Mouse (Mus musculus) limb, embryonic 14.5 days (tissue): Measurements from ENCODE around the gene Nus1. TPM values are rescaled to one million over a fixed set of nuclear protein-coding genes. Genes with fewer than 3 reads are reported as not detected.

Source experiments
- ATAC-seq: fragments of 200-750 bp; cut with Nextera tagmentation; 2 replicates; pipeline ENCODE4 v1.8.0; 2017; ENCODE audit warnings: low read depth, moderate number of reproducible peaks, moderate TSS enrichment; ENCODE audit not compliant: low FRiP score
- DNase-seq: peaks from one replicate; pipeline ENCODE4 v3.0.0-alpha.2; 2015; ENCODE audit warnings: low spot score
- H3K27ac ChIP-seq: fragments of 300-500 bp; sonication (generic); replicated peaks from 2 replicates; pipeline ENCODE4 v1.5.1; 2014; ENCODE audit warnings: low read depth, mild to moderate bottlenecking, low read length, moderate library complexity, mixed read lengths
- H3K27me3 ChIP-seq: fragments of 300-500 bp; sonication (generic); 2 replicates; pipeline ENCODE4 v1.6.1; 2014; ENCODE audit warnings: low read length, mixed read lengths; ENCODE audit not compliant: control insufficient read depth, insufficient read depth
- H3K36me3 ChIP-seq: fragments of 300-500 bp; sonication (generic); 2 replicates; pipeline ENCODE4 v1.6.1; 2014; ENCODE audit warnings: mild to moderate bottlenecking, low read length, moderate library complexity, mixed read lengths; ENCODE audit not compliant: control insufficient read depth, insufficient read depth
- H3K4me1 ChIP-seq: fragments of 300-500 bp; sonication (generic); 2 replicates; pipeline ENCODE4 v1.6.1; 2014; ENCODE audit warnings: antibody characterized with exemption, low read length, mixed read lengths; ENCODE audit not compliant: control insufficient read depth, insufficient read depth
- H3K4me2 ChIP-seq: fragments of 300-500 bp; sonication (generic); replicated peaks from 2 replicates; pipeline ENCODE4 v1.6.1; 2014; ENCODE audit warnings: low read depth, mild to moderate bottlenecking, low read length, moderate library complexity; ENCODE audit not compliant: severe bottlenecking
- H3K4me3 ChIP-seq: fragments of 300-500 bp; sonication (generic); replicated peaks from 2 replicates; pipeline ENCODE4 v1.5.1; 2014; ENCODE audit warnings: low read length
- H3K9ac ChIP-seq: fragments of 300-500 bp; sonication (generic); 2 replicates; pipeline ENCODE4 v1.6.1; 2014; ENCODE audit warnings: mild to moderate bottlenecking, low read depth, low read length, moderate library complexity; ENCODE audit not compliant: severe bottlenecking
- H3K9me3 ChIP-seq: fragments of 300-500 bp; sonication (generic); 2 replicates; pipeline ENCODE4 v1.6.1; 2016; ENCODE audit warnings: low read length; ENCODE audit not compliant: control insufficient read depth
- POLR2A ChIP-seq: fragments of 200-500 bp; IDR thresholded peaks from 2 replicates; pipeline ENCODE4 v1.8.0; 2012; ENCODE audit warnings: inconsistent platforms, mild to moderate bottlenecking, moderate library complexity, borderline replicate concordance; ENCODE audit not compliant: insufficient read depth, insufficient read length; ENCODE audit errors: extremely low read depth
- WGBS: fragments of 180-500 bp; shearing (Covaris S2); extraction: QIAGEN DNeasy Blood & Tissue Kit; methylation state at CpG from one replicate; pipeline ENCODE4 v1.1.7; 2014; 5-methylcytosine and 5-hydroxymethylcytosine counted together
- polyA plus RNA-seq, 2 experiments: library from polyadenylated mRNA; depleted of rRNA in 1 of 2; stranded (reverse) in 1 of 2; unstranded in 1 of 2; fragments of >200 nt; fragmentation: Nextera tagmentation in 1 of 2; extraction: Ambion mirVana in 1 of 2; gene quantifications; 2 replicates each; pipeline versions ENCODE4 v1.2.1 to v1.2.3; 2012 to 2014

Nus1 gene
- polyA plus RNA-seq, 2 experiments, result 17.1 to 26.2 TPM

GRCm38 (mm10) chr10:52396647-52397046 is 20.7 kb upstream of the Nus1 start:
- Histone ChIP-seq H3K36me3 (no peaks in the 10 kb centered on the region), H3K4me3 (no peak overlapping the region), H3K9me3 (no peaks in the 10 kb centered on the region), H3K9ac (no peak overlapping the region), H3K4me1 (no peaks in the 10 kb centered on the region), H3K4me2 (no peak overlapping the region), H3K27me3 (no peaks in the 10 kb centered on the region), H3K27ac (no peak overlapping the region)
- TF ChIP-seq POLR2A, result no peak
- 90% methylated on average over 3 of the region's 3 CpGs for WGBS
- DNase-seq, result no peak
- no peak for ATAC-seq

DNA sequence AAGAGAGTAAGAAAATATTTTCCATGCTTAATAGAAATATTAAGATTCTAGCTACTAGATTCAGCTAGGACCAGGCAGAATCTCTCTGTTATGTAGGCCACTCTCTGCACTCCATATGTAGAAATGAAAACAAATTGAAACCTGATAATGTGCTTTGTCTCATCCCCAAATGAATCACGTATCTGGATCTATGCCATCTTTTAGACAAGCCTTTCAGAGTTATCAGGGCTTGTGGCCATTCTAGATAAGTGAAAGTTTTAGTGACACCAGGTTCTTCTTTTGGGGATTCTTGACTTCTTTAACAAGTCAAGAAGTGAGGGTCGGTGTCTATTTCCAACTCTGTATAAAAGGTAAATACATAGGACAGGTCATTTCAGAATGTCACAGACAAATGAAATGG is 18.6 kb upstream of the Nus1 start:
- Histone ChIP-seq H3K9ac (no peak overlapping the region), H3K27ac (no peak overlapping the region), H3K9me3 (no peaks in the 10 kb centered on the region), H3K4me2 (no peak overlapping the region), H3K36me3 (no peaks in the 10 kb centered on the region), H3K27me3 (no peaks in the 10 kb centered on the region), H3K4me3 (no peak overlapping the region), H3K4me1 (no peaks in the 10 kb centered on the region)
- 81% methylated on average over 2 of the region's 2 CpGs for WGBS
- TF ChIP-seq POLR2A, result no peak
- ATAC-seq (no peak), DNase-seq (no peak)

DNA sequence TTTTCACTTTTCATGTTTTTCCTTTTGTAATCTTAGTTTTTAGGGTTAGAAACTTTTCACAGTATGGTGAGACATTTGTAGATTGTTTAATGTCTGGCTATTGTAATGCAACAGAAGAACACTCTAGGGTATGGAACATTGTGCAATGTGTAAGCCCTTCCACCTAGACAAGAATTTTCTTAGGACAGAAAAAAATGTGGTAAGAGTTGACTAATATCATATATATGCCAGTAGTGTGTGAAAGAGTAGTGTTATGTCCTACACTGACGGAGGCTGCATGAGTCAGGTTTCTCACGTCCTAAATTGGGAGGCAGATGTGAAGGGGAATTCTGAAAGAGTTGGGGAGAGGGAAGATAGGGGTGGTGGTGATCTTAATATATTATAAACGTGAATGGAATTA is 17.6 kb upstream of the Nus1 start:
- Histone ChIP-seq H3K27me3 (no peaks in the 10 kb centered on the region), H3K4me2 (no peak overlapping the region), H3K9me3 (no peaks in the 10 kb centered on the region), H3K27ac (no peak overlapping the region), H3K36me3 (no peaks in the 10 kb centered on the region), H3K4me1 (no peaks in the 10 kb centered on the region), H3K9ac (no peak overlapping the region), H3K4me3 (no peak overlapping the region)
- DNase-seq, result no peak
- 66% methylated on average over 3 of the region's 3 CpGs for WGBS
- ATAC-seq, result no peak
- no peak for TF ChIP-seq POLR2A

- ATAC-seq, result no peak
- 88% methylated on average over 13 of the region's 13 CpGs for WGBS
These were observed 12.2 kb upstream of the Nus1 start for GRCm38 (mm10) chr10:52405160-52405559.

GRCm38 (mm10) chr10:52407526-52407925 is 9.8 kb upstream of the Nus1 start:
- no peaks in the 10 kb centered on the region for H3K9me3 ChIP-seq

More at GRCm38 (mm10) chr10:52405160-52405559, 12.2 kb upstream of the Nus1 start:
- H3K9me3 ChIP-seq, result no peaks in the 10 kb centered on the region
- no peak overlapping the region for H3K27ac ChIP-seq
- no peaks in the 10 kb centered on the region for H3K4me1 ChIP-seq
- no peak for TF ChIP-seq POLR2A
- no peak overlapping the region for H3K9ac ChIP-seq
- no peak for DNase-seq
- no peaks in the 10 kb centered on the region for H3K27me3 ChIP-seq
- no peaks in the 10 kb centered on the region for H3K36me3 ChIP-seq
- no peak overlapping the region for H3K4me2 ChIP-seq
- H3K4me3 ChIP-seq, result no peak overlapping the region

DNA sequence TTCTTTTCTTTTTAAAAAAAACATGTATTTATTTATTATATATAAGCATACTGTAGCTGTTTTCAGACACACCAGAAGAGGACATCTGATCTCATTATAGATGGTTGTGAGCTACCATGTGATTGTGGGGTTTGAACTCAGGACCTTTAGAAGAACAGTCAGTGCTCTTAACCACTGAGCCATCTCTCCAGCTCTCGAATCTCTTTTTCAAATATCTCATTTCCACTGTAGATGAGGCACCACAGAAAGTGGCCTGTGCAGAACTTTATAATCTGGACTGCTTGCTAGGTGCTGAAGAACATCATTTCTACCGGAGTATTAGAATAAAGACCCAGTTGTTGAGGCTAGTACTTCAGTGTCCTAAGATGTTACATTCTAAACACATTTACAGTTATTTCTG is 2.3 kb upstream of the Nus1 start:
- TF ChIP-seq POLR2A, result no peak
- H3K9me3 ChIP-seq, result no peaks in the 10 kb centered on the region
- H3K9ac ChIP-seq, result no peak overlapping the region
- H3K27ac ChIP-seq, result no peak overlapping the region
- H3K4me1 ChIP-seq, result peaks cover 16% of the 10 kb centered on the region
- no peak overlapping the region for H3K4me2 ChIP-seq
- H3K36me3 ChIP-seq, result no peaks in the 10 kb centered on the region; the same call in 1 of the 2 replicates
- no peaks in the 10 kb centered on the region for H3K27me3 ChIP-seq
- ATAC-seq, result no peak
- no peak for DNase-seq
- WGBS, result 81% methylated on average over 2 of the region's 2 CpGs
- H3K4me3 ChIP-seq, result no peak overlapping the region

More at GRCm38 (mm10) chr10:52407526-52407925, 9.8 kb upstream of the Nus1 start:
- no peaks in the 10 kb centered on the region for H3K4me1 ChIP-seq
- H3K4me2 ChIP-seq, result no peak overlapping the region
- no peak overlapping the region for H3K4me3 ChIP-seq
- no peaks in the 10 kb centered on the region for H3K36me3 ChIP-seq
- DNase-seq (no peak), ATAC-seq (no peak)
- 68% methylated on average over 2 of the region's 2 CpGs for WGBS
- H3K27me3 ChIP-seq, result no peaks in the 10 kb centered on the region
- no peak overlapping the region for H3K27ac ChIP-seq
- TF ChIP-seq POLR2A, result no peak
- H3K9ac ChIP-seq, result no peak overlapping the region
